Mouse (Mus musculus): ENCODE results near the gene Cltc.
"Not testable (repeated sequence)": the region's sequence is repeated elsewhere in the genome, so short reads cannot be mapped to it uniquely, and the experiment has no call there.

Gene Cltc

GRCm38 (mm10) chr11:86738308-86738707 is 19.1 kb downstream of the Cltc start:
- DNase-seq = not testable (repeated sequence)

- DNase-seq = peak; percentile 20 to 29
Observed at GRCm38 (mm10) chr11:86737301-86738000, 19.9 kb downstream of the Cltc start.

DNA sequence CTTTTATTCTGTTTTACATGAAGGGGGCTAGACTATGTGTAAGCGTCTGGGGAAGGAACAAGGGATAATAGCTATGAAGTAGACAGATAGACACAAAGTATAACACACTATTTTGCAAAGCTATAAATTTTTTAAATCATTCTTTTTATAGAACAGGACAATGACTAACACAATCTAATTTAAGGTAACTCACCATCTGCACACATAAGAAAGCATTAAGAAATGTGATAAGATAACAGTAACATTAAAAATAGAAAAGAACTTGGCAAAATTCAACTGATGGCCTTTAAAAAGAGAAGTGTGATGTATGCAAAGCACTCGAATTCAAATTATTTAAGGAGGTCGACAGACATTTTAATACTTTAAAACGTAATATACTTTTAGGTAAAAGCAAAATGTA is 22.4 kb downstream of the Cltc start:
- DNase-seq = no peak

DNA sequence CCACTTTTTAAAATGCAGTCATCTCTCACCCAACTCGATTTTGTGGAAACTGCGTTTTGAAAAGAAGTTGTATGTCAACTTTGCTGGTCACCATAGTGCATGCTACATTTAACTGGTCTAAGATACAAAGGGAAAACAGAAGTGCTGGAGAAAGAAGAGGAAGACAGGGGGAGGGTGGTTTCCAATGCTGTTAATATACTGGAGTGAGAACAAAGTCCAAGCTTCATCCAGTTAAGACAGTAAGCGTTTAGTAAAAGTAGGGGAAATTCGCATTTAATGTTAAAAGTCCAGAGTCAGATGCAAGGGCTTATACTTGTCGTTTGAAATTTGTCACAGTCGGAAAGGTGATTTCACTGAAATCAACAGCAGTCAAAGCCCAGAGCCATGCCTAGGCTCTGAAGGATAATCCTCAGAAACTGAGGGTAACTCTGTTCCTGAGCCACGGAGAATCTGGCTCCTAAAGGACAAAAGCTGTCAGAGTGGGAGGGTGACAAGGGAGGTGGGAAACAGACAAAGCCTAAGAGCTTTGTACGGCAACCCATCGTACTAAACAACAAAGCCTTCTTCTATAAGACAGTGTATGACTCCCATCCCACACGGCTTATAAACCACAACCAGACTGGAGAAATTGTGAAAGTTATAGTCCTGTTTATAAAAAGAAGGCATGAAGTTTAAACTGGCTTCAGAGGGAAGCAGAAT is 23.0 kb downstream of the Cltc start:
- DNase-seq = no peak

- DNase-seq = no peak
Observed at GRCm38 (mm10) chr11:86731443-86731842, 25.9 kb downstream of the Cltc start.

GRCm38 (mm10) chr11:86725607-86726006 is 31.8 kb downstream of the Cltc start:
- DNase-seq = no peak

GRCm38 (mm10) chr11:86724982-86725381 is 32.4 kb downstream of the Cltc start:
- no peak for DNase-seq

- DNase-seq = no peak
Observed at GRCm38 (mm10) chr11:86724004-86724403, 33.4 kb downstream of the Cltc start.

DNA sequence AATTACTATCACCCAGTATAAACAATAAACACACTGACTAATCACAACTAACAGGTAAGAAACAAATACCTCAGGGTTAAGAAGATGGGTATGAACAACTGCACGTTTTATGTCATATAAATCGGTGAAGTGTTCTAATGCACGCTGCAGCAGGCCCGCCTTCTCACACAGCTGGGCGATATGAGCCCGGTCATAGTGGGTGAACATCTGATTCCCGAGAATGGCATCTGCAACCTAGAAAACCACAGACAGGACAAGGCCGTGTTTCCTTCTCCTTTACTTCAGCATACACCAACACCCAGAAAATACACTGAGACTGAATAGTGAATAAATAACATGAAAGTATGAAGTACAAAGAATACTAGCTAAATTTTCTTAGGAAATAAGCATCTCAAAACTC is 38.0 kb downstream of the Cltc start:
- peak; percentile 16 to 25 for DNase-seq

GRCm38 (mm10) chr11:86718369-86718768 is 39.0 kb downstream of the Cltc start:
- DNase-seq = no peak

GRCm38 (mm10) chr11:86717306-86718065 is 39.9 kb downstream of the Cltc start:
- DNase-seq = peak in 1 of 2 experiments; percentile 30

GRCm38 (mm10) chr11:86714606-86715005 is 42.8 kb downstream of the Cltc start:
- no peak for DNase-seq

DNA sequence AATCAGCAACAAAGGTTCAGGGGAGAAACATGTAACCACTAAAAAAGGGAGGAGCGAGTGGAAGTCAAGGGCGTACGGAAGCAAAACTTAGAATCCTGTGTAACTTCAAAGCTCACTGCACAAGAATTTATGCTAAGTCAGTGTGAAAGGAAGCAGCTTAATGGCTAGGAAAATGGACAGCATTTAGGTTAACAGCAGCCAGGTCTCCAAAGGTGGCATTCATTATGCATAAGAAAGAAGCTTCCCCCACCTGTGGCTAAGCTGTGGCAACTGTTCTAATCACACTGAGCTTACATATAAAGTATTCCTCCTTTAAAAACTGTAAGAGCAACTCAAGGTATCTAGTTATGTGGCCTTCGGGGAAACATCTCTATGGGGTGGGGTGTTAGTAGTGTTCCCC is 56.2 kb downstream of the Cltc start:
- DNase-seq = no peak

GRCm38 (mm10) chr11:86695461-86695860 is 61.9 kb downstream of the Cltc start:
- DNase-seq = no peak

DNA sequence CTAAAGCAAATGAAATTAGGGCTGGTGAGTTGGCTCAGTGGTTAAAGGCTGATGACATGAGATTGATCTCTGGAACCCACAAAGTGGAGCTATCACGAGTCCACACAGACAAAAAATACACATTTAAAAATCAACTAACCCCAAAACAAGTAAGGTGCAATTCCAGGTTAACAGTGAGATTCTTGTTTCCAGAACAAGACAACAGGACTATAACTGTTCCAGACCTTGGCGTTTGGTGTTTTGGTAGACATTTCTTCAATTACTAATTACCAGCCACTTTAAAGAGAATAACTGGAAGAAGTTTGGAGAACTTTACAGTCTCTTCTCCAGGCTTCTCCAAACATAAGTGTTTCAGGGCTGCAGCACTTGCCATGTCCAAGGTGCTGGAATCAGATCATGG is 64.8 kb downstream of the Cltc start:
- no peak for DNase-seq

DNA sequence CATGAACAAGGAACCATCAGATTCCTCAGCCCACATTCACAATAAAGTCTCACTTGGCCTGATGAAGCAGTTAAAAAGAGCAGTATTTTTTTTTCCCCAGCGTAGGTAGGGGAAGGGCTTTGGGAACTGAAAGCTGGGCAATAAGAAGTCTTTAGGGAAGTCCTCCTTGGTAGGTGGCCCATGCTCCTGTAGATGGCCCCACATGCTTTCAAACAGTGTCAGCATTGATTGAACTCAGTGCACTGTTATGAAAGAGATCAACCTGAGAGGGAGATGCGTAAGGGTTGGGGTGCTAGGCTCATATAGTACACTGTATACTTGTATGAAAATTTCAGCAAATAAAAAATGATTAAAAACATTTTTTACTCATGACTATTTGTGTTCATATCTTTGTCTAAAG is 65.4 kb downstream of the Cltc start:
- DNase-seq = no peak

GRCm38 (mm10) chr11:86691482-86691881 is 65.9 kb downstream of the Cltc start:
- DNase-seq = no peak

DNA sequence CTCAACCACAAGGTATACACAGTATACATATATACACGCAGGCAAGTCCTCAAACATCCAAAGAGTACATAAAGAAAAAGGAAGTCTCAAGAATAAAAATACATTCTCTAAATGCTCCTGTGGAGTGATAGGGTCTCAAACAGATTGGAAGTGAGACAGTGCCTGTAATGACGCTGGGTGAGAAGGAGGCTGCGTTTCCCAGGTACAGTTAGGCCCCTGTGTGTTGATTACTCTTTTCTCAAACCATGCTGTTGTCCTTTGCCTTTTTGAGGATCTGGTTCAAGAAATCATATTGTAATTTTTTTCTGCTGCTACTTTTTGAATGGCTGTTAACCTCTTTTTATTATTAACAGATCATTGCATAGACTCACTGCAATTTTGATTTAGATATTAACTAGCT is 67.0 kb downstream of the Cltc start:
- DNase-seq = no peak

DNA sequence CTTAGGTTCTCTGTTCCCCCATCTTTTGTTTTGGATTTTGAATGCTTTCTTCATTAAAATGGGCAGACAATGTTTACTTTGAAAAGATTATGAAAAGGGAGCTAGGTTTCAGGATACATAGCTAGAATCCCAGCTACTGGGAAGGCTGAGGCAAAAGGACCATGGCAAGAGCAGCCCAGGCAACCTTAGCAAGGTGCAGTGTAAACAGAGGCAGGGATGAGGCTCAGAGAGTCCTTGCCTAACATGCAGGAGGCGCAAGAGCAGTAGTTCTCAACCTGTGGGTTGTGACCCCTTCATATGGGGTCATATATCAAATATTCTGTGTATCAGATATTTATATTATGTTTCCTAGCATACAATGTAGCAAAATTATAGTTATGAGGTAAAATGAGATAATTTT is 72.0 kb downstream of the Cltc start:
- no peak for DNase-seq

- DNase-seq = no peak
Observed at GRCm38 (mm10) chr11:86684126-86685012, 73.0 kb downstream of the Cltc start.

GRCm38 (mm10) chr11:86683395-86684125 is 73.8 kb downstream of the Cltc start, which contains the start of the genes Vmp1 and Ptrh2:
Gene Vmp1 (minus strand): TSS chr11:86683836.
Gene Ptrh2 (plus strand): TSS chr11:86683985.
- peak; percentile 75 to 85 for DNase-seq

GRCm38 (mm10) chr11:86682861-86683260 is 74.5 kb downstream of the Cltc start:
- DNase-seq = no peak

Data from spleen, adult 18-20 months (tissue).